Mouse (Mus musculus): ENCODE measurements around the gene Tcap. TPM values are rescaled to one million over a fixed set of nuclear protein-coding genes. Genes with fewer than 3 reads are reported as not detected.

Gene Tcap
- total and polyA plus RNA-seq, 3 experiments, result not detected

- TF ChIP-seq UBTF (IDR thresholded peaks at IDR 0.05; ENCODE audit: low read depth, low read length) (no peak), MAZ (IDR thresholded peaks at IDR 0.05; ENCODE audit: low read depth, low read length) (no peak), EP300 (IDR thresholded peaks at IDR 0.05; ENCODE audit: low read length) (no peak), ZNF384 (IDR thresholded peaks at IDR 0.05; ENCODE audit: low read depth, low read length) (no peak), ZKSCAN1 (IDR thresholded peaks at IDR 0.05; ENCODE audit: borderline replicate concordance, low read depth, low read length) (no peak), E2F4 (IDR thresholded peaks at IDR 0.05; ENCODE audit: insufficient replicate concordance, low read depth, low read length) (no peak), GABPA (IDR thresholded peaks at IDR 0.05; ENCODE audit: insufficient replicate concordance, low read depth, low read length) (no peak), CTCF (conservative IDR thresholded peaks at IDR 0.05 in 1 of 2, IDR thresholded peaks at IDR 0.05 in 1 of 2; ENCODE audit: low read depth in 2 of 2, low read length in 2 of 2) (no peak), MXI1 (IDR thresholded peaks at IDR 0.05; ENCODE audit: low read depth, low read length) (no peak), PAX5 (IDR thresholded peaks at IDR 0.05; ENCODE audit: low read length) (no peak), ETS1 (conservative IDR thresholded peaks at IDR 0.05; ENCODE audit: low read depth, low read length) (no peak), USF2 (conservative IDR thresholded peaks at IDR 0.05; ENCODE audit: low read depth, low read length) (no peak), HCFC1 (IDR thresholded peaks at IDR 0.05; ENCODE audit: low read depth, low read length) (no peak), NRF1 (IDR thresholded peaks at IDR 0.05; ENCODE audit: low read depth, low read length) (no peak), ZMIZ1 (IDR thresholded peaks at IDR 0.05; ENCODE audit: low read depth, low read length) (no peak)
- H3K27ac ChIP-seq (ENCODE audit: insufficient read depth, low read depth), result no peak overlapping the region
- H3K4me3 ChIP-seq (replicated peaks in 1 of 3; ENCODE audit: low read depth in 2 of 3, low read length in 2 of 3, poor library complexity in 1 of 3), result no peak overlapping the region
- no peak overlapping the region for H3K9ac ChIP-seq (ENCODE audit: insufficient read depth, low read depth)
- H3K4me2 ChIP-seq (ENCODE audit: insufficient read depth, low read depth, poor library complexity, severe bottlenecking), result no peak overlapping the region
- no peak for DNase-seq (ENCODE audit: extremely low read depth)
- peaks cover 15 to 60% of the 10 kb centered on the region in 2 experiments for H3K4me1 ChIP-seq (ENCODE audit: control insufficient read depth in 1 of 2, insufficient read depth in 2 of 2)
- H3K9me3 ChIP-seq (replicated peaks; ENCODE audit: low read length), result no peaks in the 10 kb centered on the region
- peaks cover 6% of the 10 kb centered on the region for H3K27me3 ChIP-seq (replicated peaks)
- in situ Hi-C loops (cut with MboI; ENCODE audit: low pct_ligation_motif_present, low pct_unique_long_range_greater_than_20kb, low sequenced_read_pairs) (loop anchor here (5.0 kb wide), 1 partner anchor 35 kb away; the partner anchor contains the start of gene Stard3), dilution Hi-C loops (cut with MboI; ENCODE audit: extremely low pct_ligation_motif_present, extremely low pct_unique_long_range_greater_than_20kb, low sequenced_read_pairs) (no loop called here)
- peaks cover 0 to 2% of the 10 kb centered on the region in 2 experiments for H3K36me3 ChIP-seq (replicated peaks in 1 of 2; ENCODE audit: control insufficient read depth in 1 of 2, insufficient read depth in 1 of 2, low read length in 1 of 2)
- H3K79me2 ChIP-seq (replicated peaks; ENCODE audit: control insufficient read depth, extremely low read depth, insufficient read depth, poor library complexity, severe bottlenecking), result no peaks in the 10 kb centered on the region
Measured at GRCm38 (mm10) chr11:98392034-98392433, 8.4 kb downstream of the Tcap start.

DNA sequence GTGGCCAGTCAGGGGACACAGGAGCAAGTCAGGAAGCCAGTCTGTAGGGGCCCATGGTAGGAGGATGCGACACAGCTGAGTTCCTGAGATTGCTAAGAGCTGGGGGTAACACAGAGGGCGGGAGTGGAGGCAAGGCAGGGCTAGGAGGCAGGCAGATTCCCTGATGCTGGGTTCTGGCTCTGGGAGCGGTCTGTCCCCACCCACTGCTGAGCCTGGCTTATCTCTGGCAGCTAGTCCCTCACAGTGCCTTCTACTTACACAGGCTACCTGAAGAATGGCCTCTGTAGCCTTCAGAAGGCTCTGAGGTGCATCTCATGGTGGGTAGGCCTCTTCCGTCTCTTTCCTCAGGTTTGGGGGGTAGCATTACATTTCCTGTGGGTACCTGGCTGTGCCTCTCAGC lies 9.0 kb downstream of the Tcap start:
- no peak for TF ChIP-seq MAFK (IDR thresholded peaks at IDR 0.05; ENCODE audit: insufficient replicate concordance, low read length)
- TF ChIP-seq MAZ (IDR thresholded peaks at IDR 0.05; ENCODE audit: low read depth, low read length), result no peak
- no peak for TF ChIP-seq CHD1 (IDR thresholded peaks at IDR 0.05; ENCODE audit: low read depth, low read length)
- TF ChIP-seq MXI1 (IDR thresholded peaks at IDR 0.05; ENCODE audit: low read depth, low read length), result no peak
- TF ChIP-seq EP300 (IDR thresholded peaks at IDR 0.05; ENCODE audit: low read length), result no peak
- TF ChIP-seq BHLHE40 (IDR thresholded peaks at IDR 0.05; ENCODE audit: low read depth, low read length), result no peak
- no peaks in the 10 kb centered on the region for H3K9me3 ChIP-seq (replicated peaks; ENCODE audit: low read length)
- no peak overlapping the region for H3K9ac ChIP-seq (ENCODE audit: insufficient read depth, low read depth)
- H3K27ac ChIP-seq (ENCODE audit: insufficient read depth, low read depth), result no peak overlapping the region
- DNase-seq (ENCODE audit: extremely low read depth), result no peak
- in situ Hi-C loops (cut with MboI; ENCODE audit: low pct_ligation_motif_present, low pct_unique_long_range_greater_than_20kb, low sequenced_read_pairs) (loop anchor here (5.0 kb wide), 1 partner anchor 35 kb away; the partner anchor contains the start of gene Stard3), dilution Hi-C loops (cut with MboI; ENCODE audit: extremely low pct_ligation_motif_present, extremely low pct_unique_long_range_greater_than_20kb, low sequenced_read_pairs) (no loop called here)
- H3K79me2 ChIP-seq (replicated peaks; ENCODE audit: control insufficient read depth, extremely low read depth, insufficient read depth, poor library complexity, severe bottlenecking), result no peaks in the 10 kb centered on the region
- peaks cover 2% of the 10 kb centered on the region for H3K27me3 ChIP-seq (replicated peaks)
- no peak overlapping the region for H3K4me3 ChIP-seq (replicated peaks in 1 of 3; ENCODE audit: low read depth in 2 of 3, low read length in 2 of 3, poor library complexity in 1 of 3)
- H3K4me1 ChIP-seq (ENCODE audit: control insufficient read depth in 1 of 2, insufficient read depth in 2 of 2), result peaks cover 15 to 60% of the 10 kb centered on the region in 2 experiments
- no peak overlapping the region for H3K4me2 ChIP-seq (ENCODE audit: insufficient read depth, low read depth, poor library complexity, severe bottlenecking)
- peaks cover 0 to 4% of the 10 kb centered on the region in 2 experiments for H3K36me3 ChIP-seq (replicated peaks in 1 of 2; ENCODE audit: control insufficient read depth in 1 of 2, insufficient read depth in 1 of 2, low read length in 1 of 2)
